Mouse (Mus musculus): ENCODE measurements around the gene Sptbn4. TPM values are rescaled to one million over a fixed set of nuclear protein-coding genes. Genes with fewer than 3 reads are reported as not detected.

Sptbn4 gene
- total RNA-seq, 2 experiments from 2014 or later, result 0.14 to 0.20 TPM

DNA sequence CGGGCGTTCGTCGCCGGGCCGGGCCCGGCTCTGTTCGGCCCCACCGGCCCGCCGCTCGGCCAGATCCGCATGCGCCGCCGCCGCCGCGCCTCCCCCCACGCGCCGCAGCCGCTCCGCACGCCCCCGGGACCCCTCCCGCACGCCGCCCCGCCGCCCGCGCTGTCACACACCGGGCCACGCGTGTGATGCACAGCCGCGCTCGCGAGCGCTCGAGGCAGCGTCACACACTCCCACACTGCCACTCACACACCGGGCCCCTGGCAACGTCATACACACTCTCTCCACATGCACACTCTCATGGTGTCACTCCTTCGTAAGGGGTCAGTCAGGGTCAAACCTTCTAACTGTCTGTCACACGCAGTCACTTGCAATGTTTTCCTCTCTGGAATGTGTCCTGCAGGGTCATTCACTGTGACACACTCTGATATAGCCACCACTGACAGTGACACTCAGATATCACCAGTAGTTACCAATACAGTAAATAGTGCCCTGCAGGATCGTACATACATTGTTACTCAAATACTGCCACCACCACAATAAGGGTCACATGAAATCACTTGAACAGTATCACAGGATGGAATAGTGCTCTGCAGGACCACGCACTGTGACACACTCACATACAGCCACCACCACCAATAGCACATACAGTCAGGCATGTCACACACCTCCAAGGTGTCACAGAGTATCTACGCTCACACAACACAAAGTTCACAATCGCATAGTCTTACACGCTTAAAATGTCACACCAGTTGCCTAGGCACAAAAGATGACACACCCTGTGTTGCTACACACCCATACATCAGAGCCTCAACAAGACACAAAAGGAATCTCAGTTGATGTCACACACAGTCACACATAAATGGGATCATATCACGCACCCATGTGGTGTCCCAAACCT is 716 bp downstream of the Sptbn4 start:
- DNase-seq, result peak in 1 of 2 experiments; percentile 17
- intact Hi-C loops (cut with DNase I), result loop anchor here (2.0 to 5.0 kb wide), 4 partner anchors 39 to 110 kb away; partner anchors contain the start of gene Ltbp4

DNA sequence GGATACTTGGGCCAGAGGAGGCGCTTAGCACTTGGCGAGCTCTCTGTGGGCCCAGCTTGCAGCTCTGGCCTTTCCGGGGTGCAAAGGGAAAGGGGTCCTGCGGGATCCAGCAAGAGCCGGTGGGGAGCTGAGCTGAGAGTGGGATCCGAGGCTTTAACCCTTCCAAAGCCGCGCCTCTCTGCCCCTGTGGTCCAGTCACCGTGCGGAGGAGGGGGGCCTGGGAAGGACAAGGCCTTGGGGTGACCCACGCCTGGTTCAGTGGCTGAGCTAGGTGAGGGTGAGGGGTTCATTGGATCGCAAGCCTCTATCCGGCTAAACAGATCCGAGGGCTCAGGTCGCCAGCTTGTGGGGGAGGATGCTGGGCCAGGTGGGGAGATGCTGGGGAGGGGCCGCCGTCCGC is 1.4 kb downstream of the Sptbn4 start:
- intact Hi-C loops (cut with DNase I), result loop anchor here (2.0 to 5.0 kb wide), 4 partner anchors 39 to 109 kb away; partner anchors contain the start of gene Ltbp4
- DNase-seq, result no peak

DNA sequence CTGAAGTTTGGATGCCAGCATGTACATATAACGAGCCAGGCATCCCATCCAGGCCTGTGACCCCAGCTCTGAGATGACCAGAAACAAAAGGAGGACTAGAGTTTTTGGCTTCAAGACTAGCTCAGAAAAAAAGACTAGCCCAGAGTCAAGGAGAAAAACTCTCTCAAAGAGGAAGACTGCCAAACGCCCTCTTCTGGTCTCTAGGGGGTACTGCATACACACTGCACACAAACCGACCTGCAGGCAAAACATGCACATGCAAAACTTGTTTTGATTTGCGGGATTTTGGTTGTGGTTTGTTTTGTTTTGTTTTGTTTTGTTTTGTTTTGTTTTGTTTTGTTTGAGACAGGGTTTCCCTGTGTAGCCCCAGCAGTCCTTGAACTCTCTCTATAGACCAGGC is 7.5 kb downstream of the Sptbn4 start:
- intact Hi-C loops (cut with DNase I), result no loop called here
- DNase-seq, result no peak

DNA sequence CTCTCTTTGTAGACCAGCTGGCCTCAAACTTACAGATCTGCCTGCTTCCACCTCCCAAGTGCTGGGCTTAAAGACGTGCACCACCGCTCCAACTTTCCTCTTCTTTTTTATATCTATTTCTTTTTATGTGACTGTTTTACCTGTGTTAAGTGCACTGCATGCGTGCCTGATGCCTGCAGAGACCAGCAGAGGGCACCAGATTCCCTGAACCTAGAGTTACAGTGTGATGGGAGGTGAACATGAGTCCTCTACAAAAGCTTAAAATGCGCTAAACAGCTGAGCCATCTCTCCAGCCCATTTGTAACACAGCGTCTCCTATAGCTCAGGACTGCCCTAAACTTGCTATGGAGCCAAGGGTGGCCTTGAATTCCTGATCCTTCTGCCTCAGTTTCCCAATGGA is 9.9 kb downstream of the Sptbn4 start:
- DNase-seq, result peak in 1 of 2 experiments; percentile 8
- intact Hi-C loops (cut with DNase I), result loop anchor here (5.0 kb wide), 1 partner anchor 90 kb away; no protein-coding TSS in a partner anchor

DNA sequence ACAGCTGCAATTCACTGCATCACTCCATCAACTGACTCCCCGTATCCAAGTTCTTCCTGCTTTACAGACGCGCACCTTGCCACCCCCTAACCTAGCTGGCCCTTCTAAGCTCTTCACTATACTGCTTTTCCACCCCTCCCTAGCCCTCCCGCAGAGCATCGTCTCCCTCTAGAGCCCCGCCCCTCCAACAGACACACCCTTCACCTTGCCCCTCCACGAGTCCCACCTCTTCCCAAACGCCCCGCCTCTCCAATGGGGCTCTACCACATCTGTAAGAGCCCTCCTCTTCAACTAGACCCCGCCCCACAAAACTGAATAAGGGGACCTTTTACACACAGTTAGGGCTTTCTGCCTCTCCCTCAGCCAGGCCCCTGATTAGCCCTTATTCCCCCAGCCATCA is 13.7 kb downstream of the Sptbn4 start:
- intact Hi-C loops (cut with DNase I), result no loop called here
- no peak for DNase-seq

DNA sequence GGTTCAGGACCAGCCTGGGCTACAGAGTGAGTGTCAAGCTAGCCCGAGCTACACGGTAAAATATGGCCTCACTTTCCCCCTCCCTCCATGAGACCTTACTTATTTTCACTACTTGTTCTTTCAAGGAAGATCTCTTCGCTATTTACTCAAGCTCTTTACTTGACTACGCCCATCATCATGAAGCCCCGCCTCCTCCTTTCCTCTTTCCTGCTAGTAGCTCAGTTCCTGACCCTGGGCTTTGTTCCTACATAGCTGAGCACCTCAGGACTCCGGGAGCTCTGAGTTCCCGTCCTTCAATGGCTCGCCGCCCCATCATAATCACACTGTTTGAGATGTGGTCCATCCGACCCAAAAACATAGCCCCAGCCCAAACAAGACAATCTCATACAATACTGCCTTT is 14.1 kb downstream of the Sptbn4 start:
- intact Hi-C loops (cut with DNase I), result no loop called here
- DNase-seq, result no peak

DNA sequence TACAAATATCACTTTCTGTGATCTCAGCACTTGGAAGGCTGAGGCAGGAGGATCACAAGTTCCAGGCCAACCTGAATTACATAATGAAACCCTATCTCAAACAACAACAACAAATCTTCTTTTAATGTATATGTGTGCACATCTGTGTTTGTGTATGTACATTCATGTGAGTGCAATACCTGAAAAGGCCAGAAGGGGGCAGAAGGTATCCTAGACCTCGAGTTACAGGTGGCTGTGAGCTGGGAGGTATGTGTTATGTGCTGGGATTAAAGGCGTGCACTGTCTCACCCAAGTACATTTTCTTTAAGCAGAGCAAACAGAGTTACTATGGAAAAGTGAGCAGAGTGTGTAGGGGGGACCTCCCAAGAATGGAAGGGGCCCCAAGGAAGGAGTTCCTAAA is 18.4 kb downstream of the Sptbn4 start:
- intact Hi-C loops (cut with DNase I), result no loop called here
- no peak for DNase-seq

DNA sequence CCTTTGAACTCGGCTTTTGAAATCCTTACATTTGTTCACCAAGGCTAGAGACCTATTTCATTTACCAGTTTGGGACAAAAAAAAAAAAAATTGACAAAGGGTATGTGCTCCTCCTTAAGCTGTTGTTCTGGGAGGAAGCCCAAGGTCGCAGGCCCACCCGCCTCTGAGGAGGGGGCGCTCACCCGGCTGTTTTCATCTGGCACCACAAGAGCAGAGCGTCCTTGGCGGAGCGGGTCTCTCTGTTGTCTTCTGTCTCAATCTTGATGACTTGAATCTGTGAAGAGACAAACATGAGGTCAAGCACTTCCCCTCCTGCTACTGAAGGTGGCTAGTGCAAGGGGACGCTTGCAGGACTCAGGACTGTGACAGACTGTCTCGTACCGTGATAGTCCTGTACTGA is 19.5 kb downstream of the Sptbn4 start:
- DNase-seq, result no peak
- intact Hi-C loops (cut with DNase I), result no loop called here

DNA sequence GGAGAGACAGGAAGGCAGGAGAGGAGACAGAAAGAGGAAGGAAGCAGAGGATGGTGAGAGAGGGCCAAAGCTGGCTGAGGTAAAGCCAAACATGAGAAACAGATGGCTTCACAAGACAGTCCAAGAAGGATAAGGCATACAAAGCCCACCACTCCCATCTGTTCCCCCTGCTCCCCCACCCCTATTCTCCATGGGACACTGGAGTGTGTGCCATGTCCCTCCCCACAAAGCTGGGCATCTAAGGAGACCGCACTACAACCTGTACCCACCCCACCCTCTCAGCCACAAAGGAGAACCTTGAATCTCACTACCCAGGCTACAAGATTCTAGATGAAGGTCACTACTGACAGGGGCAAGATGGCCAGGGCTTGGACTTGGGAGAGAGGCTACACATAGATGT is 20.1 kb downstream of the Sptbn4 start:
- no peak for DNase-seq
- intact Hi-C loops (cut with DNase I), result no loop called here

DNA sequence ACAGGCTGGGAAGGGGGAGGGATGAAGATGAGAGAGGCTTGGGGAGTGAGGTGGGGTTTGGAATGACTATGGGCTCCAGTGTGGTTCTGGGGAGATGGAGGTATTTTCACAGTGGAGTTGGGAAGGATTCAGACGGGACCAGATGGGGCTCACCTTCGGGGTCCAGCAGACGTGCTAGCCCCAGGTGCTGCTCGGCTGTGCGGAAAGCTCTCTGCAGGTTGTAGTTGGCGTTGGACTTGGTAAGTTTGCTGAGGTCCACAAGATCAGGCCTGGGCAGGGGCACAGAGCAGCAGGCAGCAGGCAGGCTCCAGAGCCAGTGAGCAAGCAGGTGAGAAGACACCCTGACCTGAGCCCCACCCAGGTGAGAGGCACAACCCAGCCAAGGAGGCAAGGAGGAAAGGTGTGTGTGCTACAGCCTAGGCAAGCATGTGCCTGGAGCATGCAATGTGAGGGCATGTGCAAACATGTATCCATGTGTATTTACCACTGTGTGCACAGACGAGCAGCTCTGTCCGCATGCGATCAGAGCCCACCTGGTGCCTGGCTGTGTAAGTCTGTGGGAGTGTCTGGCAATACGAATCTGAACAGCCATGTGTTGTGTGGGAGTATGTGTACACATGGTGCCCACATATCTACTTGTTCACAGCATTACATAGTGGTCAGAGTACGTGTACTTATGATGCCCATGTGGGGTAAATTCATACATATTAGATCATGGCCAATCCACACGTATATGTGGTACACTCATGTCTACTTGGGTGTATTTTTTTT is 23.7 kb downstream of the Sptbn4 start:
- intact Hi-C loops (cut with DNase I), result no loop called here
- DNase-seq, result no peak

DNA sequence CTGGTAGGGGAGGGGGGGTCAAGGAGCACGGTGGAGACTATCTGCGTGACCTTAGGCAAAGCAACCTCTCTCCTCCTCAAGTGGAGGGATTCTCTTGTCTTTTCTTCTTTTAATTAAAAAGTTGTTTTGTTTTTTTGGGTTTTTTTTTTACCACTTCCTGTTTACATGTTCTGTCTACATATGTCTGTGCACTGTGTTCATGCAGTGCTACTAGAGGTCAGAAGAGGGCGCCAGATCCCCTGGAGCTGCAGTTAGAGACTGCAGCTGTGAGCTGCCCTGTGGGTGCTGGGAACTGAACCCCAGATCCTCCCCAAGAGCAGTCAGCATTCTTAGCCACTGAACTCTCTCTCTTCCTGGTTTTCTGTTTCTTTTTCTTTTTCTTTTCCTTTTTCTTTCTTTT is 28.4 kb downstream of the Sptbn4 start:
- no peak for DNase-seq
- intact Hi-C loops (cut with DNase I), result no loop called here

DNA sequence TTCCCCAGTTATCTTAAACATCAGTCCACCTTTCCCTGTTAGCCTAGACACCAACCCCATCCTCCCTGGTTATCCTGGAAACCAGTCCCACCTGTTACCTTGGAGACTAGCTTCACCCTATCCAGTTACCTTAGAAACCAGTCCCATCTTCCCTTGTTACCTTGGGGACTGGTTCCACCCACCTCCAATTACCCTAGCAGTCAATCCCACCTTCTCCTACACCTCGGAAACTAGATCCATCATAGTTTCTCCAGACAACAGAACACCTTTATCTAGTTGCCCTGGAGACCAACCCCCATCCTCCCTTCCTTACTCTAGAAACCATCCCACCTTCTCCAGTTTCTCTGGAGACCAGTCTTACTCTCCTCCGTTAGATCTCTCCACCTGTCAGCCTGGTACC is 30.3 kb downstream of the Sptbn4 start:
- intact Hi-C loops (cut with DNase I), result no loop called here

DNA sequence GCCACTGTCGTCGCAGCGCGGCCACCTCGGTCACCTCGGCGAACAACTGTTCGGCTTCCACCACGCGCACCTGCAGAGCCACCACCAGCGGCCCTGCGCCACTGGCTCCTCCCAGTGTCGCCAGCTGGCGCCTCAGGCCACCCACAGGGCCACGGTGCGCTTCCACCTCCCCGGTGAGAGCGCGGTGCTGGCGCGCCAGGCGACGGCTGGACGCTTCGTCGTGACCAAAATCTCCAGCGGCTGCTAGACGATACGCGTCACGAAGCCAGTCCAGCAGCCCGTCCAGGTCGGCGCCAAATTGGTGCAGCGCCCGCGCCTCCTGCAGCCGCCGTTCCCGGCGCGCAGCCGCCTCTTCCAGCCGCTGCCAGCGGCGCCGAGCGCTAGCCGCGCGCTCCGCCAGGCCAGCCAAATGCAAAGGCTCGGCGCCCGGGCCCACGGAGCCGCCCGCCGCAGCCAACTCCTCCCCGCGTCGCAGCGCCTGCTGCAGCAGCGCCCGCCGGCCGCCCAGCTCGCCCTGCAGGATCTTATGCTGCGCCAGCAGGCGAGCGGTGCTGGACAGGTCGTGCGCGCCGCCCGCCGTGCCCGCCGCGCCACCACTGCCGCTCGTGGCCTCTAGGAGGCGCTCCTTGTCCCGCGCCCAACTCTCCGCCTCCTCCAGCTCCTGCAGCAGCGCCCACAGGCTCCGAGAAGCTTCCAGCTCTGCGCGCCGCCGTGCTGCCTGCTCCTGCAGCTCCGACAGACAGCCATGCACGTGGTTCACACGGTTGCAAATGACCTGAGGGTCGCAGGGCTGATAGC is 38.9 kb downstream of the Sptbn4 start:
- intact Hi-C loops (cut with DNase I), result loop anchor here (5.0 kb wide), 2 partner anchors 39 to 119 kb away; partner anchors contain the start of genes Blvrb and Sptbn4
- DNase-seq, result peak; percentile 80 to 84

More for the DNA sequence above, 30.3 kb downstream of the Sptbn4 start:
- no peak for DNase-seq

DNA sequence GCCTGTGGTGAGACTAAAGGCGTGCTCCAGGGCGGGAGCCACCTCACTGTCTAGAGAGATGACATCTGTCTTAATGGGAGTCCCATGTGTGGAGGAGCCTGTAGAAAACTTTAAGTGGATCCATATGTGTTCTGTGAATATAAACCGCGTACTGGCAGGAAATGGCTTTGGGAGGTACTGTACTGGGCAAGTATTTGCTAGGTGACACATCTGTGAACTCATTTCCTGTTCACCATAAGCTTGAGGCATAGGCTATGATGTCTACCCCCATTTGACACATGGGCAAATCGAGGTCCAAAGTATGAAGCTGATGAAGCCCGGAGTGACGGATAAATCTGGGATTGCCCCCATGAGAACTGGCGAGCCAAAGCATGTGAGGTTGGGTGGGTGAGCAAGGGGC is 39.7 kb downstream of the Sptbn4 start:
- no peak for DNase-seq
- intact Hi-C loops (cut with DNase I), result loop anchor here (5.0 kb wide), 2 partner anchors 39 to 119 kb away; partner anchors contain the start of genes Blvrb and Sptbn4

DNA sequence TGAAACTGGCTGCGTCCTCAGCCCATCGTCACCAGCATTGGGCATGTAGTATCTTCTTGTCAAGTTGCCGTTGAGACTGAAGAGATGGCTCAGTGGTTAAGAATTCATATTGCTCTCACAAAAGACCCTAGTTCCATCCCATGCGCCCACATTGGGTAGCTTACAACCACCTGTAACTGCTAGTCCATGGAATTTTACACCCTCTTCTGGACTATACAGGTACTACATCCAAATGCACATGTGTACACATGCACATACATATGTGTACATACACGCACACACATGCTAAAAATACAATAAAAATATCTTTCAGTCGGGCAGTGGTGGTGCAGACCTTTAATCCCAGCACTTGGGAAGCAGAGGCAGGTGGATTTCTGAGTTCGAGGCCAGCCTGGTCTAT is 41.0 kb downstream of the Sptbn4 start:
- intact Hi-C loops (cut with DNase I), result loop anchor here (5.0 kb wide), 2 partner anchors 41 to 121 kb away; partner anchors contain the start of genes Blvrb and Sptbn4
- no peak for DNase-seq

DNA sequence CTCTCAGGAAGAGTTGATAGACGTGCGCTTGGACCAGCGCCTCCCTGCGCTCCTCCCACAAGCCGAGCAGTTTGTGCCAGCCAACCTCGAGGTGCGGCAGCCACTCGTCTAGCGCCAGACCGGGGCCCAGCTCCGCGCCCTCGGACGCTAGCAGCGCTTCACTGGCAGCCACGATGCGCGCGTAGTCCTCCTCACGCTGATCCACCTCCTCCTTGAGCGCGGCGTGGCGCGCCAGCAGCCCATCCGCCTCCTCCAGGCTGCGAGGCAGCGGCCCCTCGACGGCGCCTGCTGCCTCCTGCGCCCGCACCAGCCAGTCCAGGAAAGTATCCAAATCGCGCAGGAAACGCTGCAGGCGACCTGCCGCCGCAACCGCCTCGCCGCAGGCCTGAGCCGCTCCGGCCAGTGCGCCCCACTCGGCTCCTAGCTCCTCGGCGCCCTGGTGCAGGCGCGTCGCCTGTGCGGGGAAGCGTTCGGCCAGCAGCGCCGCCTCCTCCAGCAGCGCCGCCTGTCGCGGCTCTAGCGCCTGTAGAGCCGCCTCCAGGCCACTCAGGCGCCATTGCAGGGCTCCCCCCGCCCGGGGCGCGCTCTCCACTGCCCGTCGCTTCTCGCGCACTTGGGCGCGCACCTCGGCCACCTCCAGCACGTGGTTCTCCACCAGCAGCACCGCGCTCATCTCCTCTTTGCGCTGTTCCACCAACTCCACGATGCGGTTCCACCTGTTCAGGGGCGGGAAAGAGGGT is 43.1 kb downstream of the Sptbn4 start:
- intact Hi-C loops (cut with DNase I), result no loop called here
- DNase-seq, result no peak

DNA sequence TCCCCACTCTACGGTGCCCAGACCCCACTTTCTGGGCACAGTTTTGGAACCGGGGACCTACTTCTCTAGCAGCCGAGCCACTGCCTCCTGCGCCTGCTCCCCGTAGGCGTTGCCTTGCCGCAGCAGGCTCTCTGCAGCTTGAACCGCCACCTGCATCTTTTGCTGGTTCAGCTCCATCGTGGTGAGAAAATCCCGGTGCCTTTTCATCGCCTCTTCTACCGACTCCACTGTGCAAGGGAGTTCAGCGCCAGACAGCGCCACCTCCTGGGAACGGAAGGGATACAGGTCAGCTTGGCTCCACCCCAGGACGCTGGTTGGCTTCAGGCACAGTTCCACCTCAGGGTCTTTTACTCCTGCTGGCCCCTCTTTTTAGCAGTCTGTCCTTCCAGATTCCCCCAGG is 44.8 kb downstream of the Sptbn4 start:
- intact Hi-C loops (cut with DNase I), result no loop called here
- peak; percentile 59 to 75 for DNase-seq

DNA sequence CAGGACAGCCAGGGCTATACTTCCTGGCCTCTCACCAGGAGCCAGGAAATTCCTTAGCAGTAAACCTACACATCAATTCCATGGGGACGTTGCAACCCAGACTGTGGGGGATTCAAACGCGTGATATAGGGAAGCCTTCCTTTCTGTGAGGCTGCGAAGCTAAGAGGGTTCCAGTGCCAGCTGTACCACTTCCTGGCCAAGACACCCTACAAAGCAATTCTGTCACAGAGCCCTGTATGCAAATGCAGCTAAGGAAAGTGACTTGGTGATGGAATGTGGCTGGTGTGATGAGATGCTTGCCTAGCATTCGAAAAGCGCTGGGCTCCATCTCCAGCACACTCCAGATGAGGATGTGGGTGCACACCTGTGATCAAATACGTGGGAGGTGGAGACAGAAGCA is 46.9 kb downstream of the Sptbn4 start:
- no peak for DNase-seq
- intact Hi-C loops (cut with DNase I), result no loop called here

DNA sequence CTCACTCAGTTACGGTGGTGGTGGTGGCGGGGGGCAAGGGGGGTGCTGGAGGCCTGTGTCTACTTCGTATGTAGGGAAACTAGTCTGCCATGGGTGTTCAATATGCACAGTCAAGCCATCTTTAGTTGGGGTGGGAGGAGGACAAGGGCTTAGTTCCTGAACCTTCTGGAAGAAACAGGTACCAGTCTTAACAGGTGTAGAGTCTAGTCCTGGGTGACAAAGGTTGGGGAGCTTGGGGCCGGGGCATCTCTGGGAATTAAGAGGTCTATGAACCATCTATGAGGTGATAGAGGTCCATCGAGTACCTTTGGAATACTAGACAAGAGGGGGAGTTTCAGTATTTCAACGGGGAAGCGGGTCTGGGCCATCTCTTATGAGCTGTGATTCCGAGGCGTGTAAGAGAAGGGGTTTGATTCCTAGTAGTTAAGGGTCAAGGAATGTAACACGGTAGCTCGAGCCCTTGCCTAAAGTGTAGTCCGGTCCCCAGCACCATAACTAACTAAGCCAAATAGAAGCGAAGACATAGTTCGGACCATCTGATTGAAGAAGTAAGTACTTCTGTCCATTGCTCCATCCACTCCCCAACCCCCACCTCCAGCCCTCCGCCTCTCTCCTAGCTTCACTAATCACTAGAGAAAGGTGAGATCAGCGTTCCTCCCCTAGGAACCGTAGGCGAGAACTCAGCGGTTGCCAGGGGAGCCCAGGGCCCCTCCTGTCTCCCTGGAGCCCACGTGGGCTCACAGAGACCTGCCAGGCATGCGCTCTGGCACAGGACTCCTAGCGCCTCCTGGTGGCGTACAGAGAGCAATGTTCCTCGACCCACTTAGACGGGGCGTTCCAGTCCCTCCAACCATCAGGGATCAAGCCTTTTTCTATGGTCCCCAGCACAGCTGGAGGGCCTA is 50.2 kb downstream of the Sptbn4 start:
- intact Hi-C loops (cut with DNase I), result no loop called here
- DNase-seq, result peak; percentile 36 to 50

Data from heart, postnatal 14 days (tissue).